Mouse (Mus musculus) large intestine, adult 2 months (tissue): ENCODE results near the gene Dram1. TPM values are rescaled to one million over a fixed set of nuclear protein-coding genes. Genes with fewer than 3 reads are reported as not detected.
A peak's percentile ranks its signal among the peaks of the same experiment; 100 is the strongest.

Source experiments
- DNase-seq: peaks from one replicate; pipeline ENCODE4 v3.0.0-alpha.2; 2012; ENCODE audit warnings: low read depth, low spot score
- WGBS: fragments of 180-500 bp; shearing (Covaris S2); methylation state at CpG from one replicate; pipeline ENCODE4 v1.1.7; 2018; 5-methylcytosine and 5-hydroxymethylcytosine counted together
- polyA plus RNA-seq: library from polyadenylated mRNA; depleted of rRNA; stranded (reverse); fragments of >200 nt; gene quantifications from 2 replicates; pipeline ENCODE4 v1.2.3, GENCODE M21; 2012

Gene Dram1
- polyA plus RNA-seq, 1 experiment = 5.5 TPM

- no peak for DNase-seq
- WGBS = 13% methylated on average over 21 of the region's 21 CpGs
Observed at GRCm38 (mm10) chr10:88356114-88356982, 22.5 kb downstream of the Dram1 start.

- DNase-seq = no peak
- WGBS = 37% methylated on average over 5 of the region's 5 CpGs
Observed at GRCm38 (mm10) chr10:88354599-88354998, 24.3 kb downstream of the Dram1 start.

DNA sequence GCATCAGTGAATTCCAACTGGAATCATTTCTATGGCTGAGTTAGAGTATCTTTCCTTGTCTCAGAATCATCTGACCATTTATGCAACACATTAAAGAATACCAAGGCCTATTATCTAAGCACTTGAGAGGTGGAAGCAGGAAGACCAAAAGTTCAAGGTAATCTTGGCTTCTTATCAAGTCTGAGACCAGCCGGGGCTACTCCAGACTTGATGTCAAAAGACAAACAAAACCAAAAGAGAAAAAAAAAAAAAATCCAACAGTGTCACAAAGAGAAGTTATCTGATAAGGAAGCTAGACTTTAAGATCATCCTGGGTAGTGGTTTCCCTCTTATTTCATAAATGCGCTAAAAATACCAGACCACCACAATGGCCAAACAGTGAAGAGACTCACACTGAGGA lies 26.3 kb downstream of the Dram1 start:
- WGBS = 42% methylated on average over 2 of the region's 2 CpGs
- DNase-seq = no peak

DNA sequence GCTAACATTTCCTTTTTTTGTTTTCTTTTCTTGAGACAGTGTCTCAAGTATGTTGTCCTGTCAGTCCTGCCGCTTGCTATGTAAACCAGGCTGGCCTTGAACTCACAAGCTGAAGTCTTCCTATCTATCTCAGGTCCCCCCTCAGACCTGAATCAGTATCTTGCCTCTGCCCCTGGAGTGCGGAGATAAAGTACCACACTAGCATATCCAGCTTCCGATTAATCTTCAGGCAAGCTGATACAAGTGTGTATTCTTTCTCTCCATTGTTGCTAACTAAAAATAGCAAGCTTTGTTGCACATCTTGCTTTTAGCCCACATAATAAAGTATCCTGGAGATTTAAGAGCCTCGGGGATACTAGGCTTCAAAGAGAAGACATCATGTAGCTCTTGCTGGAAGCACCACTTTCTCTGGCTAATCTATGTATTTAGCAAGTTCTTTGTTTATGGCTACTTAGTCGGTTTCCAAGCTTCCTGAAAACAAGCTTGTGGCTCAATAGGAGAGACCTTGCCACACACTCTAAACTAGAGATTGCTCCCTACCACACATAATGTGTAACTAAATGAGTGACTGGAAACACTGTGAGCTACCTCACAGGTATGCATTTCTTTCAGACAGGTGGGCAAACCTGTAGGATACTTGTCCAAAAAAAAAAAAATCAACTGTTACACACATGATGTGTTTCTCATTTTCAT lies 27.3 kb downstream of the Dram1 start:
- no peak for DNase-seq
- 50% methylated on average over 5 of the region's 5 CpGs for WGBS

DNA sequence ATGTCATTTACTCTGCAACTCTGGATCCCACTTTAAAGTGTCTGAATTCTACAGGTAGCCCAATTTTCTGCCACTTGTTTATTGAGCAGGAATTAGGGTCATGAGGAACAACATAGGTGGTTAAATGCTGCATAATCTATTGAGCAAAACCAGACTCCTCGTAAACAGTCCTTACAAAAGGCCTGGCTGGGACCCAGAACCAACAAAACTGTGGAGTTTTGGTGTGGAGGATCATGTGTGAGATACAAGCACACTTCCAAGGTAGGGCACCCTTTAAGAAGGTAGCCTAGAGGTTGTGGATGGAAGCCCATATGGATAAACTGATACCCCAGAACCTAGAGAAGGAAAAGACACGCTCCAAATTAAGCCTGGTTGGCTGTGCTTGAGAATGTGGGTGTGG lies 28.2 kb downstream of the Dram1 start:
- WGBS = 50% methylated on average over 2 of the region's 2 CpGs
- no peak for DNase-seq

DNA sequence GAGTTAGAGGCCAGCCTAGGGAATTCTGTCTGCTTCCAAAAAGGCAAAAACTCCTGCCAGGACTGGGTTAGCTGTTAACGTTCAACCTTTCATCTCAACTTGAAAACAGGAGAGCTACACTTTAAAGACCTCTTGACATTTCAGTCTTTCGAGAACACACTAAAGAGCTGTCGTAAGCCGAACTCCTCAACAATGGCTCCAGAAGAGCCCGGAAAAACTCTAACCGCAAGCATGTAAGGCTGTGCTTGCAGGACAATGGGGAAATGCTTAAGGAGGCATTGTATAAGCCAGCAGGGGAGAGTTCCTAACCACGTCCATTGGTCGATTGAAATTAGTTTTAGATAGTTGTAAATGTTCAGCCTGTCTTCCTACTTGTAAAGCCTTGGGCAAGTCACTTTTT lies 29.1 kb downstream of the Dram1 start:
- 65% methylated on average over 8 of the region's 8 CpGs for WGBS
- DNase-seq = no peak

DNA sequence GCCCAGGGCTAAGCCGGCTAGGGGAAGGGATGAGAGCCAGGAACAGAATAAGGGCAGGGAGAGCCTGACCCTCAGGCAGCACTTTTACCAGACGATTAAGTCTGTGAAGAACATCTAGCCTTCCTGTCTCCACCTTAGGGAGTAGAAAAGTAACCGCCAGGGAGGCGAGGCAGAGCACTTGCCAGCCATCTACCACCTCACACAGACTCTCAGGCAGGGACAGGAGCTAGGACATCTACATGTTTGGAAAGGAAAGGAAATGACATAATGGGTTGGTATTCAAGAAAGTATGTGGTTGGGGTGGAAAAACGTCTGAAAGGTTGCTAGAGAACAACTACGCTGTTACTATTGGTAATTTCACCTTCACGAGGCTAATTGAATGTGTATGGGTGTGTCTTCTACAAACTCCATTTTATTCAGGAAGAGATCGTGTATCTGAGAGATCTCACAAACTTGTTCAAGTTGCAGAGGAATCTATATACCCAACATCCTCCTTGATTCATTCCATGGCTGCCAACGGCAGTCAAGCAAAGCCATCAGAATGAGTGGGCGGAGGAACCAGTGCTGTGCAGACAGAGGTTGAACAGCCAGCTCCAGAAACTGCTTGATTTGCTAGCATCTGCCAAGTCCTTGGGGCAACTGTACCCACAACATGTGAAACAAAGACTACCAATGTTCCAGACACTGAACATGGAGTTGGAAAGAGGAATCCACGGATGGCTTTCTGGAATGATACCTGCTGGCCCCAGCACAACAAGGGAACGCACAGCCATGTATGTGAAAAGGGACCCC lies 32.2 kb downstream of the Dram1 start:
- 62% methylated on average over 12 of the region's 12 CpGs for WGBS
- no peak for DNase-seq

DNA sequence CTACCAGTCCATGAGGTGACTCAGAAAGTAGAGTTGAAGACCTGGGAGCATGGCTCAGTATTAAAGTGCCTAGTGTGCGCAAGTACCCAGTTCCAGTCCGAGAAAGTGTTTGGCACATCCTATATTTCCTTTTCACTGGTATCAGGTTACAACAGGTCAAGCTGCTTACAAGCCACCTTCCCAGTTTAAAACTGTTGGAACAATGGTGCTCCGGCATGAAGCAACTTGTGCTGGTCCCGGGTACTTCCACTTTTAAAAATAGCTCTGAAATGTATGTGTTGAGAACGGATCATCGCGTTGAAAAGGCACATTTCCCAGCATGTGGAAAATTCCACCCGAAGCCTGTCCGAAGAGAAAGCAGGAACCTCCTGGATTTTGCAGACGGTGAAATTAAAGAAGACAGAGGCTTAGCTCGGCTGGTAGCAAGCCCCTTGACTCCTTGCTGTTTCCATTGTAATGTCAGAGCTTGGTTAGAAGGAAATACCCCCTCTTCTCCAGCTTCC lies 32.9 kb downstream of the Dram1 start:
- WGBS = 54% methylated on average over 11 of the region's 11 CpGs

DNA sequence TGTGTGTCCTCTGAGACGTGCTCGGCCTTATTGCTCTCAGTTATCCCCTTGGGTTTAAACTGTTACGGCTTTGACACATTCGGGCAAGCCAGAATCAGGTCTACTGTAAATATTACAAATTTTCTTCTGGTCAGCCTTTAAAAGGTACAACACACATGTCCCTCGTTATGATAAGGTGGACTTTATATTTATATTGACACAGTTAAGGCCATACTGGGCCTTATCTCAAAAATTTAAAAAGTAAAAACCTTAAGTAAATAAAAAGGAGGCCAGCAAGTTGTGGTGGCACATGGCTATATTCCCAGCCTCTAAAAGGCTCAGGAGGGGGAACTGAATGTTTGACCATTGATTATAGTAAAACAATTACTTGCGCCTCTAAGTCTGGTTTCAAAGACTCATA lies 37.5 kb downstream of the Dram1 start:
- WGBS = 47% methylated on average over 6 of the region's 6 CpGs

More for the DNA sequence above, 32.9 kb downstream of the Dram1 start:
- no peak for DNase-seq

DNA sequence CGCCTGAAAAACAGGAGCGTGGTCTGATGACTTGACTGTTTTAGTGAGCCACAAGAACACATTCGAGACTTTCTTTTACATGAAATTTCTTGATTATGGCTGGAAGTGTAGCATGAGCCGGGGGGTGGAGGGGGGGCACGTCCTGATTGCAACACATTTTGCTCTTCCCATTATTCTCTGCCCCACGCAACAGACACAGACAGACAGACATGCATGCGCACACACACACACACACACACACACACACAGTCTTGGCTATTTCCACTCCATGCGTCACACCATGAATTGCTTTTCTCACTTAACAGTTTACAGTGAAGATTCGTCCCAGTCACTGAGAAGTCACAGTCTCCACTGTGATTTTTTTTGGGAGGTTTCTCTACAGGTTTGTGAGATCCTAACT lies 38.2 kb downstream of the Dram1 start:
- DNase-seq = no peak
- 85% methylated on average over 9 of the region's 9 CpGs for WGBS

More for the DNA sequence above, 37.5 kb downstream of the Dram1 start:
- no peak for DNase-seq

DNA sequence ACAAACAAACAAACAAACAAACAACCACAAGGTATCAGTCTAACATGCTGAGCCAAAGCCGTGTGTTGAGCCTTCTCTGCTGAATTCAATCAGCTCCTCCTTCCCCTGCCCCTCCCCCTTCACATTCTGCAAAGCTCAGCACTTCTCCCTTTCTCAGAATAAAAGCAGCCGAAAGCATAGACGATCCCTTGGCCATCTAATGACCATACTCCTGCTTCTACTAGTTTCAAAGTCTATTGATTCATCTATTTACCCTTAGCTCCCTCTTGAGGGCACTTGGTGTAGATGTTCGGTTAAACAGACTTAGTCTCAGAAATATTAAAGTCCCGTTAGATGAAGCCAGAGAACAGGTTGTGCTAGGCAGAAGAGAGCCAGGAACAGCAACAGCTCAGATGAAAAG lies 48.2 kb downstream of the Dram1 start:
- 21% methylated on average over 5 of the region's 5 CpGs for WGBS
- no peak for DNase-seq

DNA sequence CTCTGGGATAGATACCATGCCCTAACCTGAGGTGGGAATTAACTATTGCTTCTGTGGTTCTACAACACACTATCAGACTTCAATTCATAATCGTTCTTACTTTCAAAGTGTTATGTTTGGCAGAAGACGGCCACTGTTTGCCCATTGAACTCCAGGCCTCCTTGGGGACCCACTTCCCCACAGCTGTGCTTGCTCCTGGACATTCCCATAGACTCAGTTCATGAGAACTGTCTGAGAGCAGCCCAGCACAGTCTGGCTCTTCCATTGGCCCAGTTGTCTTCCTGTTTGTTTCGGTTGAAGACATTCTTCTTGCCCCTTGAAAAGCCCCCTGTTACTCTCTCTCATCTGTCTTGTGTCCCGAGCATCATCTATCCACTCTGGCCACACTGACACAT lies 50.8 kb downstream of the Dram1 start:
- 63% methylated on average over 4 of the region's 4 CpGs for WGBS

GRCm38 (mm10) chr10:88327160-88328055 lies 51.5 kb downstream of the Dram1 start:
- DNase-seq = peak; percentile 33
- WGBS = 46% methylated on average over 11 of the region's 11 CpGs

More for the DNA sequence above, 50.8 kb downstream of the Dram1 start:
- DNase-seq = no peak

DNA sequence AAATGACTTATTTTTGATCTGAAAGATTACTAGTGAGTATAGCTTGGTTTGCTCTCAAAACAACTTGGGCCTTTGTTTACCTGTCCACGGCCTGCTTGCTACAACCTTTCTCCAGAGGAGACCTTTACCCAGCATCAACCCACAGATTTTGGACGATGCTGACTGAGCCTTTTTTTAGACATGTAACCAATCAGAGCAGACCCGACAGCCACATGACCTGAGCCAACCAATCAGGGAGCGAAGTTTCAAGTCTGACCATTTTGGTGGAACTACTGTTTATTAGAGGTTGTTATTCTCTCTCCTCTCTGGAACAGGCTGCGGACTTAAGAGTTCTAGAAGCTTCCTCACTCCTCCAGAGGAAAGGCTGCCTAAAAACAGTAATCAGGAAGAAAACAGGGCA lies 57.1 kb downstream of the Dram1 start:
- WGBS = 79% methylated on average over 5 of the region's 5 CpGs
- no peak for DNase-seq

DNA sequence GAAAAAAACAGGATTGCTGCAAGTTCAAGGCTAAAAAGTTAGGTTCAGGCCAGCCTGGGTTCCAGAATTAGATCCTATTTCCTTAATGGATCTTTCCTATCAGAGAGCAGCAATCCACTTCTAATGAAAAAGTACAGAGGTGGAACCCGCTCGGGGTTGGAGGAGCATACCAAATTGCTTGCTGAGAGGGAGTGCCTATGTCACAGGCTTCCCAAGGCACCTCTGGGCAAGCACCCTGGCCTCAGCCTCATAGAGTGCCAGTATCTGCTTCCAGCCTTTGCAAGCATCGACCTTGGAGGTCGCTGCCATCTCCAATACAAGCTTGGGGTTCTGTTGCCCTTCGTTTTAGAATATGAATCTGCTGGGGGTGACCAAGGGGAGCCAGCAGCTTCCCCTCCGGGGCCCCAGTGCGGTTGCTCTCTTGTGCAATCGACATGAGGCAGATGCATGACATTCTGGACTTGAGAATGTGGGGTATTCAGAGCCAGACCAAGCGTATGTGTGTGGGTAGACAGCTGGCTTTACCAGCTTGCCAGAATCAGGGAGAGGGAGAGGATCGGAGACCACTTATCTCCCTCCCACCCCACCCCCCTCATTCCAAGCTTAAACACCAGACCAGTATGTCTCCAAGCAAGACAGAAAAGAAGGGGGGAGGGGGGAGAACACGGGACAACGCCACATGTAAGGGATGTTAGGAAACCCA lies 58.0 kb downstream of the Dram1 start:
- WGBS = 63% methylated on average over 12 of the region's 12 CpGs
- DNase-seq = no peak

DNA sequence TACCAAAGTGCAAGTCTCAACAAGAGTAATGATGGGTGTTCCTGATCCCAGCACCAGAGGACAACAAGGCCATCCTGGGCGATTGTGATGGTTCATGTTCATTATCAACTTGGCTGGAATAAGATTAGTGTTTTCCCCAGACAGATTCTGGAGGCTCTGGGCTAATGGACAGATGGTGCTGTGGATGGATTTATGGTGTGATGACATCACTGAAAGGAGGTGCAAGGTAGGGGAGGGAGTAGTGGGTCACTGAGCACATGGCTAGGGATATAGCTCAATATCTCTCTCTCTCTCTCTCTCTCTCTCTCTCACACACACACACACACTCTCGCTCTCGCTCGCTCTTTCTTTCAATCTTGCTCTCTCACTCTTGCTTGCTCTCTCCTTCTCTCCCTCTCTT lies 60.7 kb downstream of the Dram1 start:
- WGBS = 69% methylated on average over 4 of the region's 4 CpGs
- DNase-seq = no peak

DNA sequence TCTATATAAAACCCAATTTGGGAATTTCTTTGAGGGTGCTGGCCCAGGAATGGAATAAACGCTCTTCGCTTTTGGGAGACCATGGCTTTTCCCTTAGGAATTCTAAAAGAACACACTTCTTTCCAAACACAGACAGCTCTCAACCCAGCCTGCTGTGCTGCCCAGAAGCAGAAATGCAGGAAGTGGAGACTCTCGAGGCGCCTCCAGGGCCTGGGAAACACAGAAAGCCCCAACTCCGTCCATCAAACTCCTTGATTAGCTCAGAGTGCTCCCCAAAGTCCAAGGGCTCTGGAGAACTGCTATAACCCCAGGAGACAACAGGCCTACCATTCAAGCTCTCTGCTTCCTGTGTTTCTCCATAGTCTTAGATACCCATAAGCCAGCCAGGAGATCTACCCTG lies 61.7 kb downstream of the Dram1 start:
- WGBS = 84% methylated on average over 5 of the region's 5 CpGs
- no peak for DNase-seq

- no peak for DNase-seq
- WGBS = 81% methylated on average over 5 of the region's 5 CpGs
Observed at GRCm38 (mm10) chr10:88314841-88315240, 64.0 kb downstream of the Dram1 start.

DNA sequence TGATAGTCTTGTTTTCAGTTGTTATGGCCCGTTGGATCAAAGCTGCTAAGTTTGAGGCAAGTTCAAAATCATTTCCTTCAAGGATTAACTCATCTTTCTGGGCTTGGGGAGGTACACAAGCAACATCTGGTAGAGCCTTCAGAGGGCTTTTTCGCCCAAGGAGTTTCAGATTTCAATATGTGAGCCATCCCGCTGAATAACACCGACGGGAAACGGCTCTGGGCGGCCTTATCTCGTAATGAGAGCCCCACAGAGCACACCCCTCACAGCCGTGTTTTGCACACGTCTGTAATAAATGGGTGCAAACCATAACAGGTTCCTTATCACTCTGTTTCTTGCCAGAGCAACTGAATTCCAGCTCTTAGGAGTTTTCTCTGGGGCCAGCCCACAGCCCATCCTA lies 69.0 kb downstream of the Dram1 start:
- WGBS = 71% methylated on average over 10 of the region's 10 CpGs
- no peak for DNase-seq
